Mouse (Mus musculus): Measurements from ENCODE around the gene Cldn2. TPM values are rescaled to one million over a fixed set of nuclear protein-coding genes. Genes with fewer than 3 reads are reported as not detected.

Gene Cldn2
- polyA plus RNA-seq, 1 experiment from 2014 or later = not detected

DNA sequence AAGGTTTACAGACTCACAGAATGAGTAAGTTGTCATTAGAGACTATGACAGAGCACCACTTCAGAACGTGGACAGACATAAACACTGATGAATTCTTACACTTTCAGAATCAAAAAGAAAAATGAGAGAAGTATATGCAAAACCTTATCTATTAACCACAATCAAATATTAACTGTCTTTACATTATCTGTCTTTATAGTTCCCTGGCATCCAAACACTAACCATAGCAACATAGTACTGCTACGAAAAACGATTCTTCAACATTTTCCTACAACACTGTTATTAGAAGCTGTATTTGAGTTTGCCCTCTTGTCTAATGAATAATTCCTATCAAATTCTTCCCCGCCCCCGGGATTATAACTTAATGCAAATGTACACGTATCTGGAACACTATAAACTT lies 40.5 kb downstream of the Cldn2 start:
- no peak overlapping the region for H3K9ac ChIP-seq (ENCODE audit: low read depth, low read length)
- H3K27ac ChIP-seq (ENCODE audit: low read depth, low read length) = no peak overlapping the region
- no peaks in the 10 kb centered on the region for H3K9me3 ChIP-seq (replicated peaks; ENCODE audit: control insufficient read depth, low read length)
- no peak overlapping the region for H3K4me3 ChIP-seq (ENCODE audit: low read depth, low read length)
- no peak overlapping the region for H3K4me2 ChIP-seq
- no peaks in the 10 kb centered on the region for H3K36me3 ChIP-seq (ENCODE audit: control insufficient read depth, insufficient read depth, low read length)
- ATAC-seq (replicated peaks; ENCODE audit: insufficient number of reproducible peaks, low FRiP score, low TSS enrichment) = no peak
- no peaks in the 10 kb centered on the region for H3K4me1 ChIP-seq (ENCODE audit: control insufficient read depth, insufficient read depth, low read length)
- 73% methylated on average over 6 of the region's 6 CpGs for WGBS (ENCODE audit: insufficient replicate concordance)
- no peaks in the 10 kb centered on the region for H3K27me3 ChIP-seq (ENCODE audit: control insufficient read depth, insufficient read depth, low read length)

DNA sequence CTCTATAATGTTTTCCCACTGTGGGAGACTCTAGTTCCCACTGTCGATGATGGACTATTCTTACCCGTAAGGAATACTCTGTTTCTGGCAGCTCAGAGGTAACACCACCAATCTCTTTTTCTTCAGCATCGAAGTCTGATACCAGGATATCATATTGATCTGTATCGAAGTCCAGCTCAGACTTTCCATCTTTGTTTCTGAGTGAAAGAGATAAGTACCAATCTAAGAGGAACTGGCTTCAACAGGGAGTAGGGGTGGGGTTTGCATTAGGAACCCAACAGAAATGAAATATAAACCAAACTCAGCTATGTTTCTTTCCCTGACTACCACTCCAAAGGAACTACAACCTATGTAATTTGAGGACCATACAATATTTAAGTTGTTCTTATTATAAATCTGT lies 54.2 kb downstream of the Cldn2 start:
- Histone ChIP-seq H3K4me3 (ENCODE audit: low read depth, low read length) (no peak overlapping the region), H3K9ac (ENCODE audit: low read depth, low read length) (no peak overlapping the region), H3K27me3 (ENCODE audit: control insufficient read depth, insufficient read depth, low read length) (no peaks in the 10 kb centered on the region), H3K9me3 (replicated peaks; ENCODE audit: control insufficient read depth, low read length) (no peaks in the 10 kb centered on the region), H3K27ac (ENCODE audit: low read depth, low read length) (no peak overlapping the region), H3K4me1 (ENCODE audit: control insufficient read depth, insufficient read depth, low read length) (no peaks in the 10 kb centered on the region), H3K4me2 (no peak overlapping the region), H3K36me3 (ENCODE audit: control insufficient read depth, insufficient read depth, low read length) (no peaks in the 10 kb centered on the region)
- no peak for ATAC-seq (replicated peaks; ENCODE audit: insufficient number of reproducible peaks, low FRiP score, low TSS enrichment)
- WGBS (ENCODE audit: insufficient replicate concordance) = 76% methylated on average over 4 of the region's 4 CpGs

- Histone ChIP-seq H3K4me1 (ENCODE audit: control insufficient read depth, insufficient read depth, low read length) (no peaks in the 10 kb centered on the region), H3K4me2 (no peak overlapping the region), H3K27ac (ENCODE audit: low read depth, low read length) (no peak overlapping the region), H3K27me3 (ENCODE audit: control insufficient read depth, insufficient read depth, low read length) (no peaks in the 10 kb centered on the region), H3K9me3 (replicated peaks; ENCODE audit: control insufficient read depth, low read length) (no peaks in the 10 kb centered on the region), H3K36me3 (ENCODE audit: control insufficient read depth, insufficient read depth, low read length) (no peaks in the 10 kb centered on the region), H3K9ac (ENCODE audit: low read depth, low read length) (no peak overlapping the region), H3K4me3 (ENCODE audit: low read depth, low read length) (no peak overlapping the region)
- no peak for ATAC-seq (replicated peaks; ENCODE audit: insufficient number of reproducible peaks, low FRiP score, low TSS enrichment)
- 46% methylated on average over 5 of the region's 5 CpGs for WGBS (ENCODE audit: insufficient replicate concordance)
Observed at GRCm38 (mm10) chrX:139859402-139859801, 58.8 kb downstream of the Cldn2 start.

Other genes with a start within 250 kb of the Cldn2 start
- gene Rnf128, start 237.5 kb upstream of the Cldn2 start, polyA plus RNA-seq (2014; fragmentation: Nextera tagmentation; extraction: Ambion mirVana) = 27.6 and 29.0 TPM in 2 replicates
- 1.9 and 2.0 TPM in 2 replicates for gene Tbc1d8b, start 115.8 kb upstream of the Cldn2 start, polyA plus RNA-seq (2014; fragmentation: Nextera tagmentation; extraction: Ambion mirVana)
- gene Gm15013, start 86.3 kb upstream of the Cldn2 start, polyA plus RNA-seq (2014; fragmentation: Nextera tagmentation; extraction: Ambion mirVana) = 0.27 TPM in 1 of 2 replicates, not detected in the other
- not detected in 2 replicates for gene Ripply1, start 18.5 kb upstream of the Cldn2 start, polyA plus RNA-seq (2014; fragmentation: Nextera tagmentation; extraction: Ambion mirVana)
- gene Morc4, start 70.8 kb downstream of the Cldn2 start, polyA plus RNA-seq (2014; fragmentation: Nextera tagmentation; extraction: Ambion mirVana) = 10.2 and 10.3 TPM in 2 replicates
- 6.6 and 7.2 TPM in 2 replicates for gene Rbm41, start 197.8 kb downstream of the Cldn2 start, polyA plus RNA-seq (2014; fragmentation: Nextera tagmentation; extraction: Ambion mirVana)

Measured in heart, embryonic 11.5 days (tissue).